Mouse (Mus musculus) erythroblast, embryonic 14.5 days (primary cell): ENCODE measurements around the gene D930007J09Rik.

ENCODE experiments used
- GATA1 ChIP-seq: IDR thresholded peaks from 2 replicates; pipeline ENCODE4 v1.6.1; 2012; ENCODE audit warnings: low read length, inconsistent platforms, mixed read lengths
- TAL1 ChIP-seq: IDR thresholded peaks from 3 replicates; pipeline ENCODE4 v1.6.1; 2012; ENCODE audit warnings: low read length, inconsistent platforms, mixed read lengths

DNA sequence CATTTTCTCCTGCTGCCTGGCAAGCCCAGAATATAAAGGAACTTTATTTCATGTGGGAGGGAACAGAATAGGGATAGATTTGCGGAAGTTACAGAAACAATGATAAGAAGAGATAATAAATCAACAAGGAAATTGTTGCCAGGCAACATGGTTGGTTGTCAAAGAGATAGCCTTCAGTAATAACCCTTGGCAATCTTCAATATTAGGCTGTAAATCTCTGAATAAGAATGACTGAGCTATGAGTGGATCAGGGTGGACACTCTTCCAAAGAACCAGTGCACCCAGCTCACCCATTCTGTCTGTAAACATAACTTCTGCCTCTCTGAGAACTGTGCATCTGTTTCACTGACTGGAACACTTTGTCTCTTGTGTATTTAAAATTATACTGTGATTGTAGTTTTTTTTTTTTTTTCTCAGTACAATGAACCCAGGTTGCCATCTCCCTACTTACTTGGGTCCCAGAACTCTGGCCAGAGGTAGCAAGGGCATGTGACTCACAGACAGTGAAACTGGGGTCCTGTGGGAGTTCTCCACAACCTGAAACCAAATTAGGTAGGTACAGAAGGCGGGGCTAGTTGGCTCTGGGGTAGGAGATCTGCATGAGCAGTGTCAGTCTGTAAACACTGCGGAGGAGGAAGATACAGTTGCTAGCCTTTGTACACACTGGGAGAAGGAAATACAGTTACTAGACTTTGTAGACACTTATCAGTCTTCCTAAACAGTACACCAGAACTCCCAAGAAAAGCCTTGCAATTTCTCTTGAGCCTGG is 29.0 kb upstream of the D930007J09Rik start:
- TF ChIP-seq GATA1 (no peak), TAL1 (no peak)
